Mouse (Mus musculus) spleen, postnatal 36 days (tissue): ENCODE results near the gene Secisbp2.

Experiments used
- DNase-seq, 2 experiments: peaks; one replicate each; pipeline ENCODE4 v3.0.0; 2022; ENCODE audit warnings: low spot score in 2 of 2, mixed read lengths in 1 of 2

The Secisbp2 gene

DNA sequence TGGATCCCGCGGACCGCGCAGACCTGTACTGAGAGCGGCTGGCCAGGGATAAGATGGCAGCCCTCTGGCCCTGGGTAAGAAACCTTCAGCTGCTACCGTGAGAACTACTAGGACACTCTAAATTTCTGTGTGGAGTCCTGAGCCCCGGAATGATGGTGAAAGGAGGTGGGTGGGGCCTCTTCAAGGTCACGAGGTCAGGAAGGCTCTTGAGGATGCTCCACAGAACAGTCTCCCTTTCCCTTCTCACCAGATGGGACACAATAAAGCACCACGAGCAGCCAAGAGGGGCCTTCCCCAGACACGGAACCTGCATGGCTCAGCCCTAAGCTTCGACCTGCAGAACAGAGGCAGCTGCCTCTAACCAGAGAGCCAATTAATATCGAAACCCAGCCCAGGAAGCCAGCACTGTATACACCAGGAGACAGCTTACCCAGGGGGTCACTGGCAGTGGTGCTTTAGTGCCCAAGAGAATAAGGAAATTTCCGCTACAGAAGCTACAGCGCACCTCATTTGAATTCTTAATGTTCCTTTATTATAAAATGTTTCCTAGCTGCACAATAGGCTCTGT lies 80.7 kb downstream of the Secisbp2 start:
- DNase-seq, result peak; percentile 69 to 72
